Mouse (Mus musculus): Measurements from ENCODE around the gene Adgrf3. TPM values are rescaled to one million over a fixed set of nuclear protein-coding genes. Genes with fewer than 3 reads are reported as not detected.

Adgrf3 gene
- polyA plus RNA-seq (2012; rRNA removed) = 0.11 TPM in 2 replicates

GRCm38 (mm10) chr5:30205493-30205892 is at the start of gene Adgrf3:
Gene Adgrf3 (minus strand): TSS chr5:30205722.

DNA sequence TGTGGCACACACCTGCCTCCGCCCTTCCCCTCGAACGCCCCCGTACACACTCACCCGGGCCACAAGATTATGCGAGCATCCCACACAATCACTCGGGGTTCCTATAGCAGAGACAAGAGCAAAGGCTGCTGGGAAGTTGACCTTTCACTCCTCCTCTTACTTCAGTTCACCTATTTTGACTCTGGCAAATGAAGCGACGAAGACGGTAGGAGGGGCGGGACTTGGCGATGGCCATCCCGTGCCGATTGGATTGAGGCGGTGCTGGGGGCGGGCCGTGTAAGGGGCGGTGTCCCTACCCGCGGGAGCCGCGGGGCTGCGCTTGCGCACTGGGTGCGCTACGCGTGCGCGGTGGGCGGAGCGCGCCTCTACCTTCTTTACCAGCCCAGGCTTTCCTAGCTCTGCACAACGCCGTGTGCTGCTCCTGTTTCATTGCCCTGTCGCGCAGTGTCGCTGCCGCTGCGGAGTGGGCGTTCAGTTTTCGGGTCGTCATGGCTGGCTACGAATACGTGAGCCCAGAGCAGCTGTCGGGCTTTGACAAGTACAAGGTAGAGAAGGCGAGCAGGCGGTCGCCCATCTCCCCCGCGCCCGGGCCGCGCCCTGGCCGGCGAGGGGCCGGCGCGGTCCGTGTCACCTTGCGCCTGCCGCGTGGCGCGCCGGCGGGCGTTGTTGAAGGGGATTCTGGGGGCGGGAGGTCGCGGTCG is 26.9 kb upstream of the Adgrf3 start, which contains the start of gene Selenoi:
Selenoi (plus strand) TSS at position 311 of the 701 bp plus-strand sequence.

GRCm38 (mm10) chr5:30154474-30155394 is 50.8 kb downstream of the Adgrf3 start, which contains the start of the genes Hadha and Hadhb:
Gene Hadha (minus strand): TSS chr5:30155162.
Gene Hadhb (plus strand): TSS chr5:30155248.

Other genes starting within 250 kb of the Adgrf3 start
- gene Il6, start 192.6 kb downstream of the Adgrf3 start, polyA plus RNA-seq (2012; rRNA removed) = not detected in 2 replicates
- 22.2 and 24.0 TPM in 2 replicates for gene Tyms, start 132.1 kb downstream of the Adgrf3 start, polyA plus RNA-seq (2012; rRNA removed)
- 0.01 and 0.02 TPM in 2 replicates for gene Garem2, start 100.6 kb downstream of the Adgrf3 start, polyA plus RNA-seq (2012; rRNA removed)
- gene 3110082J24Rik, start 99.6 kb downstream of the Adgrf3 start, polyA plus RNA-seq (2012; rRNA removed) = not detected in 2 replicates
- gene Hadha, start 50.6 kb downstream of the Adgrf3 start, polyA plus RNA-seq (2012; rRNA removed) = 24.7 and 31.6 TPM in 2 replicates
- gene Hadhb, start 50.5 kb downstream of the Adgrf3 start, polyA plus RNA-seq (2012; rRNA removed) = 15.9 and 19.5 TPM in 2 replicates
- 18.8 and 35.4 TPM in 2 replicates for gene Selenoi, start 26.9 kb upstream of the Adgrf3 start, polyA plus RNA-seq (2012; rRNA removed)
- 0.04 and 0.34 TPM in 2 replicates for gene Drc1, start 75.7 kb upstream of the Adgrf3 start, polyA plus RNA-seq (2012; rRNA removed)

Data from stomach, adult 2 months (tissue).